Mouse (Mus musculus) forebrain, embryonic 16.5 days (tissue): ENCODE data around the gene Ppp1r1a. TPM values are rescaled to one million over a fixed set of nuclear protein-coding genes. Genes with fewer than 3 reads are reported as not detected.

Experiments
- ATAC-seq: fragments of 200-750 bp; cut with Nextera tagmentation; 2 replicates; pipeline ENCODE4 v1.8.0; 2017; ENCODE audit warnings: mild to moderate bottlenecking, moderate library complexity
- H3K27ac ChIP-seq: fragments of 300-500 bp; sonication (generic); 2 replicates; pipeline ENCODE4 v1.5.1; 2014; ENCODE audit warnings: low read length, control low read depth
- H3K27me3 ChIP-seq: fragments of 300-500 bp; sonication (generic); replicated peaks from 2 replicates; pipeline ENCODE4 v1.6.1; 2014; ENCODE audit warnings: low read length; ENCODE audit not compliant: control insufficient read depth, insufficient read depth
- H3K36me3 ChIP-seq: fragments of 300-500 bp; sonication (generic); 2 replicates; pipeline ENCODE4 v1.6.1; 2014; ENCODE audit not compliant: control insufficient read depth, insufficient read depth
- H3K4me1 ChIP-seq: fragments of 300-500 bp; sonication (generic); replicated peaks from 2 replicates; pipeline ENCODE4 v1.6.1; 2014; ENCODE audit warnings: low read length; ENCODE audit not compliant: control insufficient read depth, insufficient read depth
- H3K4me2 ChIP-seq: fragments of 300-500 bp; sonication (generic); 2 replicates; pipeline ENCODE4 v1.6.1; 2014; ENCODE audit warnings: mild to moderate bottlenecking, low read length, control low read depth
- H3K4me3 ChIP-seq: fragments of 300-500 bp; sonication (generic); replicated peaks from 2 replicates; pipeline ENCODE4 v1.5.1; 2014; ENCODE audit warnings: mild to moderate bottlenecking, low read length, control low read depth
- H3K9ac ChIP-seq: fragments of 300-500 bp; sonication (generic); replicated peaks from 2 replicates; pipeline ENCODE4 v1.6.1; 2014; ENCODE audit warnings: low read depth, low read length, control low read depth
- H3K9me3 ChIP-seq: fragments of 300-500 bp; sonication (generic); 2 replicates; pipeline ENCODE4 v1.6.1; 2016; ENCODE audit warnings: low read length; ENCODE audit not compliant: control insufficient read depth
- WGBS: fragments of 180-500 bp; shearing (Covaris S2); extraction: QIAGEN DNeasy Blood & Tissue Kit; methylation state at CpG from one replicate; pipeline ENCODE4 v1.1.7; 2014; 5-methylcytosine and 5-hydroxymethylcytosine counted together
- polyA plus RNA-seq: library from polyadenylated mRNA; unstranded; fragments of >200 nt; fragmentation: Nextera tagmentation; extraction: Ambion mirVana; gene quantifications from 2 replicates; pipeline ENCODE4 v1.2.1, GENCODE M21; 2015

The Ppp1r1a gene
- polyA plus RNA-seq = 89.0 and 108 TPM in 2 replicates

DNA sequence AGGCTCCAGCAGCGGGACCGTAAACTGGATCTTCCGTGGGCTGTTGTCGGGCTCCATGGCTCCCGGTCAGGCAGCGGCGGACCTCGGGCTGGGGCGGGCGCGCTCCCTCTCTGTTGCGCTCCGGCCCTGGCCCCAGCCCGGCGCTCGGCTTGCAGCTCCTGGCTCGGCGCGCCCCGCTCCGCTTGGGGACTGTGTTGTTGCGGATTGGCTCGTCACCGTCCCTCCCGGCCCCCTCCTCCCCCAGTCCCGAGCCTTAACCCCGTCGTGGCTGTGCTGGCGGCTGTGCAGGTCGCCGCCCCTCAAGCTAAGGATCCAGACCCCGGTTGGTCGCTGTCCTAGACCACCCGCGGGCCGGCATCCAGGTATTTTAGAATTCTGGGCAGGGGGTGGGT lies at the start of gene Ppp1r1a:
Ppp1r1a (minus strand) TSS at position 182 of the 392 bp plus-strand sequence.
- Histone ChIP-seq H3K27ac (peak within 1 kb of the TSS; percentile 31), H3K4me2 (peak within 1 kb of the TSS; percentile 82), H3K4me3 (peak within 1 kb of the TSS; percentile 79), H3K9me3 (no peaks in the 10 kb centered on the region), H3K4me1 (peaks cover 8% of the 10 kb centered on the region), H3K9ac (peak within 1 kb of the TSS; percentile 87), H3K27me3 (no peaks in the 10 kb centered on the region), H3K36me3 (no peaks in the 10 kb centered on the region)
- WGBS = under 1% methylated on average over 36 of the region's 36 CpGs
- peak; percentile 92 for ATAC-seq

GRCm38 (mm10) chr15:103585876-103586275 lies 48.1 kb upstream of the Ppp1r1a start:
- no peaks in the 10 kb centered on the region for H3K36me3 ChIP-seq
- H3K4me1 ChIP-seq = no peaks in the 10 kb centered on the region
- no peak for ATAC-seq
- no peak overlapping the region for H3K9ac ChIP-seq
- no peak overlapping the region for H3K4me2 ChIP-seq
- H3K4me3 ChIP-seq = no peak overlapping the region
- 85% methylated on average over 2 of the region's 2 CpGs for WGBS
- no peaks in the 10 kb centered on the region for H3K9me3 ChIP-seq
- no peaks in the 10 kb centered on the region for H3K27me3 ChIP-seq
- no peak overlapping the region for H3K27ac ChIP-seq

GRCm38 (mm10) chr15:103564981-103565380 lies 27.2 kb upstream of the Ppp1r1a start, which contains the start of gene Glycam1:
Glycam1 (minus strand) TSS chr15:103565081.
- Histone ChIP-seq H3K4me1 (no peaks in the 10 kb centered on the region), H3K27ac (no peak within 1 kb of the TSS), H3K9me3 (no peaks in the 10 kb centered on the region), H3K27me3 (no peaks in the 10 kb centered on the region), H3K9ac (no peak within 1 kb of the TSS), H3K4me2 (no peak within 1 kb of the TSS), H3K36me3 (no peaks in the 10 kb centered on the region), H3K4me3 (no peak within 1 kb of the TSS)
- no peak for ATAC-seq

DNA sequence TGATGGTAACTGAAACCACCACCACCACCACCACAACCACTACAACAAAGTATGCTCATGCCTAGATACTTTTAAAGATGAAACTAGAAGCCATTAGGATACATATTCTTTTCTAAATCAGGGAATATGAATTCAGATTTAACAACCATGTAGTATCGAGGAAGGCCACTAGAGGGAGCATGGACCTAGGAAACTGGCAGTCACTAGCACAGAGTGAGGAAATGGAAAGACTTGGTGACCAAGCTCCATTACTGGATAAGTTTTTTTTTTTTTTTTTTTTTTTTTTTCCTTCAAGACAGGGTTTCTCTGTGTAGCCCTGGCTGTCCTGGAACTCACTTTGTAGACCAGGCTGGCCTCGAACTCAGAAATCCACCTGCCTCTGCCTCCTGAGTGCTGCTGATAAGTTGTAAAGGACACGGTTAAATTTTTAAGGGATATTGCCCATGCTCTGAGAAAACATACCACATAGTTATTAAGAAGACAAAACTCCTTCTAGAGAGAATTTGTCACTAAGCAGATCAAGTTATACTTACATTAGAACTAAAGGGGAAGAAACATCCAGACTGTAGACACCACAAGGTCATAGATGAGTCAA lies 14.4 kb upstream of the Ppp1r1a start:
- Histone ChIP-seq H3K36me3 (no peaks in the 10 kb centered on the region), H3K4me1 (no peaks in the 10 kb centered on the region), H3K9me3 (no peaks in the 10 kb centered on the region), H3K27me3 (no peaks in the 10 kb centered on the region), H3K9ac (no peak overlapping the region), H3K27ac (no peak overlapping the region), H3K4me2 (no peak overlapping the region), H3K4me3 (no peak overlapping the region)
- ATAC-seq = peak; percentile 62
- WGBS = 50% methylated on average over 3 of the region's 3 CpGs

DNA sequence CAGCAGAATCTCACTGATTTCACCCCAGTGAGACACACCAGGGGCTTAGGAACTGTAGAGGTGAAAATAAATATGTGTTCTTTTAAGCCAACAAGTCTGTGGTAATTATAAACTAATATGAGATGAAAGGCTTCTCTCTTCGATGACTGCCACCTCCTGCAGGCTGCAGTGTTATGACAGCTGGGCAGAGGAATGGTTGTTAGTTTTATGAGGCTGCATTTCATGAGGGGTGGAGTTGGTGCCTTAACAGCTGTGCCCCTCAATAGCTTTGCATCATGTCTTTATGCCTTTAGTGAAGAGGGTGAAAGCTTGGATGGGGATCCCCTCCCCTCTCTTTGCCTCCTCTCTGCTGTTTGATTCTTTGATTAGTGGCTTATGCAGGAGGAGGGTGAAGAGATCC lies 13.2 kb upstream of the Ppp1r1a start:
- H3K4me2 ChIP-seq = no peak overlapping the region
- no peak overlapping the region for H3K4me3 ChIP-seq
- H3K27ac ChIP-seq = no peak overlapping the region
- H3K9ac ChIP-seq = no peak overlapping the region
- 32% methylated on average over 1 of the region's 1 CpGs for WGBS
- ATAC-seq = no peak
- no peaks in the 10 kb centered on the region for H3K9me3 ChIP-seq
- H3K36me3 ChIP-seq = no peaks in the 10 kb centered on the region
- H3K4me1 ChIP-seq = no peaks in the 10 kb centered on the region
- no peaks in the 10 kb centered on the region for H3K27me3 ChIP-seq

- H3K4me3 ChIP-seq = no peak overlapping the region
- WGBS = 100% methylated on average over 1 of the region's 1 CpGs
- no peaks in the 10 kb centered on the region for H3K9me3 ChIP-seq
- no peak for ATAC-seq
- H3K4me1 ChIP-seq = no peaks in the 10 kb centered on the region
- H3K9ac ChIP-seq = no peak overlapping the region
- no peaks in the 10 kb centered on the region for H3K36me3 ChIP-seq
- H3K4me2 ChIP-seq = no peak overlapping the region
- H3K27ac ChIP-seq = no peak overlapping the region
- H3K27me3 ChIP-seq = no peaks in the 10 kb centered on the region
Measured at GRCm38 (mm10) chr15:103549475-103549874, 11.7 kb upstream of the Ppp1r1a start.

DNA sequence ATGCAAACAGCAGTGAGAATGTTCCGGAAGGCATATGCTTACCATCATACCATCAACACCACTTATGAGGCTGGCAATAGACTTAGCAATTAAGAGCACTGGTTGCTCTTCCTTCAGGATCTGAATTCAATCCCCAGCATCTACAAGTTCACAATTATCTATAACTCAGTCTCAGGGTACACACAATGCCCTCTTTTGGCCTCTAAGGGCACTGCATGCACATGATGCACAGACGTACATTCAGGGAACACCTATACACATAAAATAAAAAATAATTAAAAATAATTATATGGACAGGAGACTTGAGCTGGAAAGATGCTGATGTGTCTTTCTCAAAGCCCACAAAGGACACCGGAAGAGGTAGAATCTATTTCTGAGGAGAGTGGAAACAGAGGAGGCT lies 10.2 kb upstream of the Ppp1r1a start:
- no peak overlapping the region for H3K9ac ChIP-seq
- no peaks in the 10 kb centered on the region for H3K36me3 ChIP-seq
- no peak overlapping the region for H3K27ac ChIP-seq
- H3K4me2 ChIP-seq = no peak overlapping the region
- no peaks in the 10 kb centered on the region for H3K9me3 ChIP-seq
- H3K4me1 ChIP-seq = no peaks in the 10 kb centered on the region
- 78% methylated on average over 3 of the region's 3 CpGs for WGBS
- ATAC-seq = no peak
- H3K4me3 ChIP-seq = no peak overlapping the region
- no peaks in the 10 kb centered on the region for H3K27me3 ChIP-seq

DNA sequence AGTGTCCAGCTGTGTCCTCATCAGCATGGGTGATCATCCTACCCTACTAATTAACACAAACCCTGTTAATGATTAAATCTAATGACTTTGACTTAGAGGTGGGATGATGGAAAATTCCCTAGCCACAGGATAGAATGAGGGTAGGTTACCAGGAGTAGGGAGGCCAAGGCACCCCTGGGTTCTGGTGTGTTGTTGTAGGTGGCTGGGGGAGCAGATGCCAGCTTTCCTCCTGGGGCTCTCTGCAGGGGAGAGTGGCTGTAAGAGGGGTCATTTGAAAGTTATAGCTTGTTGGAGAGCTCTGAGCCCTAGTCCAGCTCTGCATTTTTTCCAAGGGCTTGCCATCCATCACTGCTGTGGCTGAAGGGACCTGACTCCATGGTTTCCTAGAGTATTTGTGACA lies 4.7 kb upstream of the Ppp1r1a start:
- H3K27ac ChIP-seq = no peak overlapping the region
- ATAC-seq = no peak
- no peaks in the 10 kb centered on the region for H3K36me3 ChIP-seq
- no peaks in the 10 kb centered on the region for H3K9me3 ChIP-seq
- no peaks in the 10 kb centered on the region for H3K27me3 ChIP-seq
- H3K4me1 ChIP-seq = peaks cover 4% of the 10 kb centered on the region; the same call in 1 of the 2 replicates
- H3K4me3 ChIP-seq = no peak overlapping the region
- H3K4me2 ChIP-seq = no peak overlapping the region
- H3K9ac ChIP-seq = no peak overlapping the region

DNA sequence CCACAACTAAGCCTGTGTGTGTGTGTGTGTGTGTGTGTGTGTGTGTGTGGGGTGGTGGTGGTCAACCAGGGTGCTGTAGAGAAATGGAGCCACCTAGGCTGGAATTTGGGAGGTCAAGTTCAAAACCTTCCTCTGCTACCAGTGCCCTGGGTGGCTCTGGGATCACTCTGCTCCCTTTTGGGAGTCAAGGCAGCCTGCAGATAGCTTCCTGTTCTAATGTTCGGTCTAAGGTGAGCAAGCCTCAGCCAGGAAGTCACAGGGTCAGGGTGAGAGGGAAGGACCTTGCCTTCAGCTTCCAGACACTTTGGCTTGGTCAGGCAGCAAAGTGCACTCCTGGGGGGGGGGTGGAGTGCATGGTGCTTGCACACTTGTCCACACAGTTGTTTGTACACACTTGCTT lies 2.8 kb upstream of the Ppp1r1a start:
- Histone ChIP-seq H3K27ac (no peak overlapping the region), H3K36me3 (no peaks in the 10 kb centered on the region), H3K4me1 (peaks cover 8% of the 10 kb centered on the region), H3K9me3 (no peaks in the 10 kb centered on the region), H3K4me3 (no peak overlapping the region), H3K9ac (no peak overlapping the region), H3K27me3 (no peaks in the 10 kb centered on the region), H3K4me2 (no peak overlapping the region)
- no peak for ATAC-seq
- WGBS = 71% methylated on average over 1 of the region's 1 CpGs

DNA sequence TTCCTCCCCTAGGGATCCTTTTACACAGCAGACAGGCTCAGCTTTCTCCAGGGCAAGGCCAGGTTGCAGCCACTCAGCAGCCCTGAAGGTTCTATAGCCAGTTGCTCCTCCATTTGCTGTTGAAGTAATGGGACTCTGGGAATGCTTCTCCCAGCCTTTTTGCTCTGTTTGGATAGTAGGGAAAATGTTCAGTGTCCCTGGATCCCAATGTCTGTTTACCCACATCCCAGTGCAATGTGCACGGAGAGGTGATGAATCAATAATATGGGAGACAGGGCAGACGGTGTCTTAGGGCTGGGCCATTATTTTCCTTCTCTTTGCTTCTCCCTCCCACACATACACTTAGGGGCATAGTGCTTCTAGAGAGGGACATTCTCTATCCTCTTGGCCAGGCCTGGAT lies 1.5 kb upstream of the Ppp1r1a start:
- WGBS = 69% methylated on average over 2 of the region's 2 CpGs
- no peaks in the 10 kb centered on the region for H3K27me3 ChIP-seq
- no peaks in the 10 kb centered on the region for H3K36me3 ChIP-seq
- no peak overlapping the region for H3K4me3 ChIP-seq
- H3K9ac ChIP-seq = no peak overlapping the region
- H3K27ac ChIP-seq = no peak overlapping the region
- no peak overlapping the region for H3K4me2 ChIP-seq
- no peaks in the 10 kb centered on the region for H3K9me3 ChIP-seq
- no peak for ATAC-seq
- peaks cover 8% of the 10 kb centered on the region for H3K4me1 ChIP-seq
